Mouse (Mus musculus) skeletal muscle tissue, adult 2 months (tissue): ENCODE data around the gene Gm13102.
"Not testable (repeated sequence)": the region's sequence is repeated elsewhere in the genome, so short reads cannot be mapped to it uniquely, and the experiment has no call there.

Experiments used
- DNase-seq: peaks from one replicate; pipeline ENCODE4 v3.0.0-alpha.2; 2012; ENCODE audit warnings: low read depth, low spot score

The Gm13102 gene

GRCm38 (mm10) chr4:144106174-144106573, at the start of gene Gm13102:
TSS of gene Gm13102 (plus strand) at chr4:144106474.
- not testable (repeated sequence) for DNase-seq

GRCm38 (mm10) chr4:144058826-144059225, 47.4 kb upstream of the Gm13102 start, which contains the start of gene Pramel4:
TSS of gene Pramel4 (plus strand) at chr4:144059126.
- not testable (repeated sequence) for DNase-seq
